Mouse (Mus musculus) kidney, postnatal 0 days (tissue): ENCODE measurements around the gene Fgf3. TPM values are rescaled to one million over a fixed set of nuclear protein-coding genes. Genes with fewer than 3 reads are reported as not detected.

Source experiments
- ATAC-seq: fragments of 200-750 bp; cut with Nextera tagmentation; replicated peaks from 2 replicates; pipeline ENCODE4 v1.8.0; 2017; ENCODE audit warnings: low read depth, moderate number of reproducible peaks, moderate TSS enrichment, moderate library complexity; ENCODE audit not compliant: low FRiP score
- DNase-seq: peaks from one replicate; pipeline ENCODE4 v3.0.0-alpha.2; 2016; ENCODE audit warnings: low spot score
- H3K27ac ChIP-seq: fragments of 300-500 bp; sonication (generic); 2 replicates; pipeline ENCODE4 v1.5.1; 2014; ENCODE audit warnings: mild to moderate bottlenecking
- H3K27me3 ChIP-seq: fragments of 300-500 bp; sonication (generic); 2 replicates; pipeline ENCODE4 v1.6.1; 2014; ENCODE audit warnings: low read length, mixed read lengths; ENCODE audit not compliant: insufficient read depth
- H3K36me3 ChIP-seq: fragments of 300-500 bp; sonication (generic); 2 replicates; pipeline ENCODE4 v1.6.1; 2014; ENCODE audit warnings: low read length, mixed read lengths; ENCODE audit not compliant: insufficient read depth
- H3K4me1 ChIP-seq: fragments of 300-500 bp; sonication (generic); replicated peaks from 2 replicates; pipeline ENCODE4 v1.6.1; 2014; ENCODE audit warnings: antibody characterized with exemption, low read length, mixed read lengths; ENCODE audit not compliant: insufficient read depth
- H3K4me2 ChIP-seq: fragments of 300-500 bp; sonication (generic); 2 replicates; pipeline ENCODE4 v1.6.1; 2014; ENCODE audit warnings: mild to moderate bottlenecking, low read length, moderate library complexity, mixed read lengths
- H3K4me3 ChIP-seq: fragments of 300-500 bp; sonication (generic); replicated peaks from 2 replicates; pipeline ENCODE4 v1.5.1; 2014; ENCODE audit warnings: low read depth, low read length
- H3K9ac ChIP-seq: fragments of 300-500 bp; sonication (generic); 2 replicates; pipeline ENCODE4 v1.6.1; 2014; ENCODE audit warnings: low read depth, low read length
- H3K9me3 ChIP-seq: fragments of 300-500 bp; sonication (generic); replicated peaks from 2 replicates; pipeline ENCODE4 v1.6.1; 2016; ENCODE audit warnings: low read length, inconsistent platforms, mixed read lengths
- CTCF ChIP-seq: IDR thresholded peaks from 2 replicates; pipeline ENCODE4 v1.5.1; 2016; ENCODE audit warnings: antibody characterized with exemption, low read depth, mild to moderate bottlenecking, moderate library complexity
- WGBS: fragments of 180-500 bp; shearing (Covaris S2); extraction: QIAGEN DNeasy Blood & Tissue Kit; methylation state at CpG from one replicate; pipeline ENCODE4 v1.1.7; 2014; 5-methylcytosine and 5-hydroxymethylcytosine counted together
- polyA plus RNA-seq: library from polyadenylated mRNA; unstranded; fragments of >200 nt; fragmentation: Nextera tagmentation; extraction: Ambion mirVana; gene quantifications from 2 replicates; pipeline ENCODE4 v1.2.1, GENCODE M21; 2015

Fgf3 gene
- 0.58 and 0.93 TPM in 2 replicates for polyA plus RNA-seq

DNA sequence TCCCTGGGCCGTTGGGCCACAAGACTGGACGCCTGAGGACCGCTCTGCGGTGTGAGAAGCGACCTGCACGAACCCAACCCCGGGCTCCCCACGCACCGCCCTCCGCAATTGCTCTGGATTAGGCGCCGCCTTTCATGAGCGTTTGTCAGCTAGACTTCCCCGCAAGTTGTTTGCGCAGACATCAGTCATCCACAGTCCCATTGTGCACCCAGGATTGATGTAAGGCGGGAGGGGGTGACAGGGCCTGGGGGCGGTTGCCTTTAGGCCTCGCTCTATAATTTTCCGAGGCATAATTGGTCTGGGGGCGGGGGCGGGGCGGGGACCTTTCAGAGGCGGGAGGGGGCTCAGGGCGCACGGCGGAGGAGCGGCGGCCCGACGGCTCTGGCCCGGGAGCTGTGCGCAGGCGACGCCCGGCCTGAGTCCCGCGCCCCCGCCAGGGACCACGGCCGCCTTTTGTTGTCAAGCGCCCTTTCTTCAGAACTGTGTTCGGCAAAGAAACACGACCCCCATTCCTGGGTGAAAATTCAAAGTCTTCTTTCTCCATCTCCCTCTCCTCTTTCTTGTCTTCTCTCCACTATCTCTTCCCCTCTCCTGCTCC is at the start of gene Fgf3:
Gene Fgf3, plus strand, starts transcription at position 193 of the 598 bp plus-strand sequence.
- Histone ChIP-seq H3K27me3 (peaks cover 47% of the 10 kb centered on the region), H3K4me2 (peak within 1 kb of the TSS; percentile 73), H3K27ac (no peak within 1 kb of the TSS), H3K4me3 (peak within 1 kb of the TSS; percentile 33), H3K4me1 (peaks cover 11% of the 10 kb centered on the region), H3K9me3 (no peaks in the 10 kb centered on the region), H3K9ac (no peak within 1 kb of the TSS), H3K36me3 (no peaks in the 10 kb centered on the region)
- 4% methylated on average over 41 of the region's 43 CpGs for WGBS
- no peak for TF ChIP-seq CTCF
- ATAC-seq (no peak), DNase-seq (no peak)

DNA sequence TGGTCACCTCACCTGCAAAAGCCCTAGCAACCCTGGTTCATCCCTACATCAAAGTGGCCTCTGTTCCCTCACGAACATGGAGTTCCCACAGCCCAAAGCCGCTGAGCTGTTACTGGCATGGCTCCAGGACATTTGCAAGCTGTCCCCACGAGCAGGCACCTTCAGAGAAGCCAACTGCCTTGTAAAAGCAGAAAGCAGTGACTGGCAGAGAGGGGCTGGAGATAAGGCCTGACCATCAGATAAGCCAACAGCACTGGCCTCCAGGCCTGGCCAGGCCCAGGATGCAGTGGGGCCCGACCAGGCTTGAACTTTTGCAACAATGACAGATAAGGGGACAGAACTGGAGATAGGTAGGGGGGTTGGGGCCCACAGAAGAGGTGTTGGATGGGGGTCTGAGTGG is 49.3 kb upstream of the Fgf3 start:
- 41% methylated on average over 4 of the region's 4 CpGs for WGBS
- no peak for TF ChIP-seq CTCF
- ATAC-seq: no peak
- Histone ChIP-seq H3K4me3 (no peak overlapping the region), H3K27ac (no peak overlapping the region), H3K9ac (no peak overlapping the region), H3K4me2 (no peak overlapping the region), H3K36me3 (no peaks in the 10 kb centered on the region), H3K4me1 (no peaks in the 10 kb centered on the region), H3K27me3 (no peaks in the 10 kb centered on the region), H3K9me3 (no peaks in the 10 kb centered on the region)
- DNase-seq: no peak

DNA sequence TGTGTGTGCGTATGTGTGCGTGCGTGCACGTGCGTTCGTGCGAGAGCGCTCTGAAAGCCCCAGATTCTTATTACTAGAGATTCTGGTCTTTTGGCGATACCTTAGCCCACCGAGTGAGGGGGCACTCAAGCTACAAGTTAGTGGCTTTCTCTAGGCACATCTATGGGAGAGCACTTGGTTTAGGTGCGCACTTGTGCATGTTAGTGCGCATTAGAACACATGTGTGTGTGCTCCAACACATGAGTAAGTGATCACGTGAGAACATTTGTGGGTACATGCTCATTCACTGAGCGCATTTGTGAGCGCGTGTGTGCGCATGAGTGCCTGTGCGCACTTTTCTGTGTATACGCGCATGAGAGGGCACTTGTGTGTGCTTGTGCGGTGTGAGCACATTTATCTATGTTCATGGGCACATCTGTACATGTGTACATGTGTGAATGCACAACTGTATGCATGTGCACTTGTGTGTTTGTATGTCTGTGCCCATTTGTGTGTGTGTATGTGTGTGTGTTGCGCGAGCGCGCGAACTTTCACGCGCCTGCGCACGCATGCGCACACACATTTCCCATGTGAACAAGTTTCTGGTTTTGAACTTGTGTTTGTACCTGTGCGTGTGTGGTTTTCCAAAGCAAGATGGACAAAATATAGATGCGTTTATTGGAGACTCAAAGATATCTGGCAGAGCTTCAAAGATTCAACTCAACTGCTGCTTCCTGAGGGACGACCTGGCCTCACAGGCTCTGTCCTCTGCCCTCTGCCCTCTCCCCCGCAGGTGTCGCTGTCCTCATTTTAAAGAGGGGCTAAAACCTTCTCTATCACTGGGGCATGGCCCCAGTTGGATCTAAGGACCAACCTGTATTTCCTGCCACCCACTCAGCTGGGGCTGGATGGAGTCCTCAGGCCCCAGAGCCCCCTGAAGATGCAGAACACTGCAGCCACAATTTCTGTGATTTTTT is 48.0 kb upstream of the Fgf3 start:
- H3K27me3 ChIP-seq: no peaks in the 10 kb centered on the region
- H3K4me3 ChIP-seq: no peak overlapping the region
- WGBS: 48% methylated on average over 36 of the region's 36 CpGs
- H3K9me3 ChIP-seq: no peaks in the 10 kb centered on the region
- no peaks in the 10 kb centered on the region for H3K36me3 ChIP-seq
- TF ChIP-seq CTCF: peak; percentile 43; the same call in 1 of the 2 replicates
- H3K4me2 ChIP-seq: peak overlapping the region; percentile 30
- ATAC-seq (no peak), DNase-seq (no peak)
- no peak overlapping the region for H3K27ac ChIP-seq
- no peaks in the 10 kb centered on the region for H3K4me1 ChIP-seq
- H3K9ac ChIP-seq: no peak overlapping the region

DNA sequence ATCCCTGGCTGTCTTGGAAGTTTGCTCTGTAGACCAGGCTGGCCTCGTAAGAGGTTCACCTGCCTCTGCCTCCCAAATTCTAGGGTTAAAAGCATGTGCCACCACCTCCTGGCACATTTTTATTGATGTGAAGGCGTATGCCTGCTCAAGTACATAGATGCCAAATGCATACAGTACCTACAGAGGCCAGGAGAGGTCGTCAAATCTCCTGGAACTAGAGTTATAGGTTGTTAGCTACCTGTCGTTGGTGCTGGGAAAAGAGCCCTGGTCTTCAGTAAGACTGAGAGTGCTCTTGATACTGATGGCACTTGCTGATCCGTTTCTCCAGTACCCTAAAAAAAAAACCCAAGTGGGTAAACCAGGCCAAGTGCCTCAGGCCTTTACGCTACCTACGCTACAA is 46.5 kb upstream of the Fgf3 start:
- Histone ChIP-seq H3K36me3 (no peaks in the 10 kb centered on the region), H3K27ac (no peak overlapping the region), H3K4me1 (no peaks in the 10 kb centered on the region), H3K9me3 (no peaks in the 10 kb centered on the region), H3K4me2 (no peak overlapping the region), H3K27me3 (no peaks in the 10 kb centered on the region), H3K9ac (no peak overlapping the region), H3K4me3 (no peak overlapping the region)
- ATAC-seq: no peak
- no peak for DNase-seq
- 87% methylated on average over 7 of the region's 7 CpGs for WGBS
- no peak for TF ChIP-seq CTCF

DNA sequence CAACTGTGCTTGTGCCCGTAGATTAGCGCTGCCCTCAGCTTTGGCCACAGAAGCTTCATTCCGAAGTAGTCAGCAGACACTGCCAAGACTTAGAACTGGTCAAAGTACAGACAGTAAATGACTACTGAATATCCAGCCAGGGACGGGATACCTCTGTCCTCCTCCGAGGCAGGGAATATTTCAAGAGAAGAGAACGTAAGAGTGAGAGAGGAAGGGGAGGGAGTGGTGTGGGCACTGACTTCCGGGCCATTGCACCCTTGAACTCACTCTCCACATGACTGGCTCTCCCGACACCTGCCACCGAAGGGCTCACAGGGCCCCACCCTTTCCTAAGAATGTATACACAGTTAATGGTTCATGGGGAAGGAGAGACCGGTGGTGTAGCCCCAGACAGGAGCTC is 44.6 kb upstream of the Fgf3 start:
- Histone ChIP-seq H3K9me3 (no peaks in the 10 kb centered on the region), H3K4me2 (no peak overlapping the region), H3K4me3 (no peak overlapping the region), H3K9ac (no peak overlapping the region), H3K27ac (0 out of 2 replicates have a peak overlapping the region, but pooled peaks have one; percentile 26), H3K27me3 (no peaks in the 10 kb centered on the region), H3K36me3 (no peaks in the 10 kb centered on the region), H3K4me1 (no peaks in the 10 kb centered on the region)
- peak; percentile 88 for ATAC-seq
- DNase-seq: peak; percentile 41
- no peak for TF ChIP-seq CTCF
- WGBS: 46% methylated on average over 10 of the region's 10 CpGs

DNA sequence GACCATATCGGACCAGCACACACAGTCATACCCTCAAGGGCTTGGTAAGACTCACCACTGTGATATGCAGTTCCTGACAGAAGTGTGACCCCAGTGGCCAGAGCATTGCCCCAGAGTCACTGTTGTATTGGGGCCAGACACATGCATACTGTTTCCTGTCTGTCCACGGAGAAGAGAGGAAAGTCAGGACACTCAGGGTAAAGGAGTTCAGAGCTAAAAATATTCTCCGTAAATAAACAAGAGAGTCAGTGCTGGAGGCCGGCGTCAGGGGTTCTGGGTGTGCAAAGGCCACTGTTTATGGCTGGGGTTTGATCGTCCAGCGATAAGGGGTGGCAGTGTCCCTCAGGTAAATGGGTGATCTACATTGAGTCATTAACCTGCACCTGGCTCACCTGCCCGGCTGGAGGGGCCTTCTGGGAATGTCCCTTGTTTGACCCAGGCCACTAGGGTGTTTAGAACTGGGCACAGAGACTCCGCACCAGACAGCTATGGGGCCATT is 41.9 kb upstream of the Fgf3 start:
- H3K4me3 ChIP-seq: no peak overlapping the region
- no peak overlapping the region for H3K27ac ChIP-seq
- DNase-seq (no peak), ATAC-seq (no peak)
- TF ChIP-seq CTCF: no peak
- H3K4me2 ChIP-seq: no peak overlapping the region
- WGBS: 51% methylated on average over 9 of the region's 9 CpGs
- H3K9ac ChIP-seq: no peak overlapping the region
- H3K27me3 ChIP-seq: no peaks in the 10 kb centered on the region
- H3K36me3 ChIP-seq: no peaks in the 10 kb centered on the region
- no peaks in the 10 kb centered on the region for H3K9me3 ChIP-seq
- no peaks in the 10 kb centered on the region for H3K4me1 ChIP-seq
